Mouse (Mus musculus): ENCODE measurements around the gene Padi2. TPM values are rescaled to one million over a fixed set of nuclear protein-coding genes. Genes with fewer than 3 reads are reported as not detected.

Padi2 gene
- polyA plus RNA-seq, 1 experiment from 2014 or later = 16.1 TPM

- ATAC-seq (ENCODE audit: low read depth) (no peak), DNase-seq (ENCODE audit: low spot score) (no peak)
- WGBS = 98% methylated on average over 7 of the region's 7 CpGs
- no peak overlapping the region for H3K4me3 ChIP-seq (ENCODE audit: low read depth, low read length)
- no peaks in the 10 kb centered on the region for H3K9me3 ChIP-seq (ENCODE audit: control insufficient read depth, low read length)
- H3K4me1 ChIP-seq (ENCODE audit: control insufficient read depth, insufficient read depth, low read length) = no peaks in the 10 kb centered on the region
- no peaks in the 10 kb centered on the region for H3K27me3 ChIP-seq (replicated peaks; ENCODE audit: control insufficient read depth, insufficient read depth, low read length)
- no peak overlapping the region for H3K9ac ChIP-seq (ENCODE audit: low read depth, low read length)
- peaks cover 92% of the 10 kb centered on the region for H3K36me3 ChIP-seq (ENCODE audit: control insufficient read depth, insufficient read depth, low read length)
- H3K27ac ChIP-seq (replicated peaks; ENCODE audit: low read depth, low read length) = no peak overlapping the region
- no peak overlapping the region for H3K4me2 ChIP-seq (ENCODE audit: low read depth, low read length)
Observed at GRCm38 (mm10) chr4:140975356-140975755, 69.2 kb downstream of the Padi2 start.

GRCm38 (mm10) chr4:140977278-140977677 lies 71.1 kb downstream of the Padi2 start:
- WGBS = 90% methylated on average over 9 of the region's 10 CpGs
- no peak for DNase-seq (ENCODE audit: low spot score)
- H3K4me1 ChIP-seq (ENCODE audit: control insufficient read depth, insufficient read depth, low read length) = no peaks in the 10 kb centered on the region
- H3K9me3 ChIP-seq (ENCODE audit: control insufficient read depth, low read length) = 0 out of 2 replicates have a peak, but pooled peaks cover 3% of the 10 kb centered on the region
- H3K27ac ChIP-seq (replicated peaks; ENCODE audit: low read depth, low read length) = no peak overlapping the region
- no peaks in the 10 kb centered on the region for H3K27me3 ChIP-seq (replicated peaks; ENCODE audit: control insufficient read depth, insufficient read depth, low read length)
- H3K9ac ChIP-seq (ENCODE audit: low read depth, low read length) = 0 out of 2 replicates have a peak overlapping the region, but pooled peaks have one; percentile 15
- ATAC-seq (ENCODE audit: low read depth) = no peak
- H3K4me2 ChIP-seq (ENCODE audit: low read depth, low read length) = no peak overlapping the region
- H3K4me3 ChIP-seq (ENCODE audit: low read depth, low read length) = no peak overlapping the region
- H3K36me3 ChIP-seq (ENCODE audit: control insufficient read depth, insufficient read depth, low read length) = peaks cover 80% of the 10 kb centered on the region

- H3K4me2 ChIP-seq (ENCODE audit: low read depth, low read length) = no peak overlapping the region
- peaks cover 72% of the 10 kb centered on the region for H3K36me3 ChIP-seq (ENCODE audit: control insufficient read depth, insufficient read depth, low read length)
- no peak overlapping the region for H3K27ac ChIP-seq (replicated peaks; ENCODE audit: low read depth, low read length)
- DNase-seq (ENCODE audit: low spot score) (no peak), ATAC-seq (ENCODE audit: low read depth) (no peak)
- 91% methylated on average over 14 of the region's 14 CpGs for WGBS
- no peaks in the 10 kb centered on the region for H3K27me3 ChIP-seq (replicated peaks; ENCODE audit: control insufficient read depth, insufficient read depth, low read length)
- no peak overlapping the region for H3K4me3 ChIP-seq (ENCODE audit: low read depth, low read length)
- 0 out of 2 replicates have a peak, but pooled peaks cover 3% of the 10 kb centered on the region for H3K9me3 ChIP-seq (ENCODE audit: control insufficient read depth, low read length)
- H3K4me1 ChIP-seq (ENCODE audit: control insufficient read depth, insufficient read depth, low read length) = peaks cover 4% of the 10 kb centered on the region
- no peak overlapping the region for H3K9ac ChIP-seq (ENCODE audit: low read depth, low read length)
Observed at GRCm38 (mm10) chr4:140977886-140978692, 71.9 kb downstream of the Padi2 start.

GRCm38 (mm10) chr4:140981605-140982004 lies 75.5 kb downstream of the Padi2 start:
- H3K9me3 ChIP-seq (ENCODE audit: control insufficient read depth, low read length) = 0 out of 2 replicates have a peak, but pooled peaks cover 3% of the 10 kb centered on the region
- no peak overlapping the region for H3K27ac ChIP-seq (replicated peaks; ENCODE audit: low read depth, low read length)
- 97% methylated on average over 2 of the region's 2 CpGs for WGBS
- ATAC-seq (ENCODE audit: low read depth) (no peak), DNase-seq (ENCODE audit: low spot score) (no peak)
- H3K4me1 ChIP-seq (ENCODE audit: control insufficient read depth, insufficient read depth, low read length) = peaks cover 10% of the 10 kb centered on the region
- peaks cover 38% of the 10 kb centered on the region for H3K36me3 ChIP-seq (ENCODE audit: control insufficient read depth, insufficient read depth, low read length)
- H3K27me3 ChIP-seq (replicated peaks; ENCODE audit: control insufficient read depth, insufficient read depth, low read length) = no peaks in the 10 kb centered on the region
- no peak overlapping the region for H3K4me3 ChIP-seq (ENCODE audit: low read depth, low read length)
- H3K4me2 ChIP-seq (ENCODE audit: low read depth, low read length) = no peak overlapping the region
- no peak overlapping the region for H3K9ac ChIP-seq (ENCODE audit: low read depth, low read length)

- WGBS = 29% methylated on average over 2 of the region's 4 CpGs
Observed at GRCm38 (mm10) chr4:140982808-140983207, 76.7 kb downstream of the Padi2 start.

GRCm38 (mm10) chr4:140983442-140983841 lies 77.3 kb downstream of the Padi2 start:
- Histone ChIP-seq H3K27ac (replicated peaks; ENCODE audit: low read depth, low read length) (peak overlapping the region; percentile 76), H3K4me1 (ENCODE audit: control insufficient read depth, insufficient read depth, low read length) (peaks cover 17% of the 10 kb centered on the region), H3K9me3 (ENCODE audit: control insufficient read depth, low read length) (0 out of 2 replicates have a peak, but pooled peaks cover 3% of the 10 kb centered on the region), H3K9ac (ENCODE audit: low read depth, low read length) (peak overlapping the region; percentile 31; the same call in 1 of the 2 replicates), H3K4me3 (ENCODE audit: low read depth, low read length) (no peak overlapping the region), H3K4me2 (ENCODE audit: low read depth, low read length) (peak overlapping the region; percentile 24; the same call in 1 of the 2 replicates), H3K36me3 (ENCODE audit: control insufficient read depth, insufficient read depth, low read length) (peaks cover 20% of the 10 kb centered on the region; the same call in 1 of the 2 replicates), H3K27me3 (replicated peaks; ENCODE audit: control insufficient read depth, insufficient read depth, low read length) (no peaks in the 10 kb centered on the region)
- ATAC-seq (ENCODE audit: low read depth) = peak; percentile 51; the same call in 1 of the 2 replicates
- WGBS = 2% methylated on average over 8 of the region's 9 CpGs
- peak; percentile 92 for DNase-seq (ENCODE audit: low spot score)

More at GRCm38 (mm10) chr4:140982808-140983207, 76.7 kb downstream of the Padi2 start:
- Histone ChIP-seq H3K36me3 (ENCODE audit: control insufficient read depth, insufficient read depth, low read length) (peaks cover 27% of the 10 kb centered on the region; the same call in 1 of the 2 replicates), H3K4me1 (ENCODE audit: control insufficient read depth, insufficient read depth, low read length) (peaks cover 17% of the 10 kb centered on the region), H3K4me2 (ENCODE audit: low read depth, low read length) (no peak overlapping the region), H3K27ac (replicated peaks; ENCODE audit: low read depth, low read length) (peak overlapping the region; percentile 76), H3K27me3 (replicated peaks; ENCODE audit: control insufficient read depth, insufficient read depth, low read length) (no peaks in the 10 kb centered on the region), H3K9me3 (ENCODE audit: control insufficient read depth, low read length) (0 out of 2 replicates have a peak, but pooled peaks cover 3% of the 10 kb centered on the region), H3K9ac (ENCODE audit: low read depth, low read length) (0 out of 2 replicates have a peak overlapping the region, but pooled peaks have one; percentile 31), H3K4me3 (ENCODE audit: low read depth, low read length) (no peak overlapping the region)
- no peak for ATAC-seq (ENCODE audit: low read depth)
- no peak for DNase-seq (ENCODE audit: low spot score)

- H3K27me3 ChIP-seq (replicated peaks; ENCODE audit: control insufficient read depth, insufficient read depth, low read length) = no peaks in the 10 kb centered on the region
- peaks cover 17% of the 10 kb centered on the region for H3K4me1 ChIP-seq (ENCODE audit: control insufficient read depth, insufficient read depth, low read length)
- H3K4me2 ChIP-seq (ENCODE audit: low read depth, low read length) = no peak overlapping the region
- H3K9me3 ChIP-seq (ENCODE audit: control insufficient read depth, low read length) = 0 out of 2 replicates have a peak, but pooled peaks cover 3% of the 10 kb centered on the region
- H3K36me3 ChIP-seq (ENCODE audit: control insufficient read depth, insufficient read depth, low read length) = peaks cover 10% of the 10 kb centered on the region; the same call in 1 of the 2 replicates
- H3K9ac ChIP-seq (ENCODE audit: low read depth, low read length) = no peak overlapping the region
- DNase-seq (ENCODE audit: low spot score) (no peak), ATAC-seq (ENCODE audit: low read depth) (no peak)
- 82% methylated on average over 6 of the region's 6 CpGs for WGBS
- H3K4me3 ChIP-seq (ENCODE audit: low read depth, low read length) = no peak overlapping the region
- H3K27ac ChIP-seq (replicated peaks; ENCODE audit: low read depth, low read length) = no peak overlapping the region
Observed at GRCm38 (mm10) chr4:140984544-140984943, 78.4 kb downstream of the Padi2 start.

GRCm38 (mm10) chr4:140986024-140986710 lies 80.0 kb downstream of the Padi2 start:
- WGBS = 26% methylated on average over 15 of the region's 15 CpGs
- H3K9me3 ChIP-seq (ENCODE audit: control insufficient read depth, low read length) = 0 out of 2 replicates have a peak, but pooled peaks cover 3% of the 10 kb centered on the region
- DNase-seq (ENCODE audit: low spot score) (no peak), ATAC-seq (ENCODE audit: low read depth) (peak; percentile 16; the same call in 1 of the 2 replicates)
- peak overlapping the region; percentile 87 for H3K4me2 ChIP-seq (ENCODE audit: low read depth, low read length)
- H3K36me3 ChIP-seq (ENCODE audit: control insufficient read depth, insufficient read depth, low read length) = no peaks in the 10 kb centered on the region
- H3K4me1 ChIP-seq (ENCODE audit: control insufficient read depth, insufficient read depth, low read length) = peaks cover 17% of the 10 kb centered on the region
- H3K27me3 ChIP-seq (replicated peaks; ENCODE audit: control insufficient read depth, insufficient read depth, low read length) = no peaks in the 10 kb centered on the region
- H3K4me3 ChIP-seq (ENCODE audit: low read depth, low read length) = peak overlapping the region; percentile 95
- no peak overlapping the region for H3K27ac ChIP-seq (replicated peaks; ENCODE audit: low read depth, low read length)
- H3K9ac ChIP-seq (ENCODE audit: low read depth, low read length) = peak overlapping the region; percentile 85

All from embryonic facial prominence, embryonic 14.5 days (tissue).